Mouse (Mus musculus) neural tube, embryonic 10.5 days (tissue): ENCODE data around the gene Cyth2.

Experiments
- DNase-seq: peaks from one replicate; pipeline ENCODE4 v3.0.0-alpha.2; 2017; ENCODE audit warnings: low spot score; ENCODE audit errors: extremely low spot score

Cyth2 gene

GRCm38 (mm10) chr7:45813787-45814779 is at the start of gene Cyth2:
TSS of gene Cyth2 (minus strand) at chr7:45814581.
- DNase-seq: peak; percentile 100

- DNase-seq: no peak
Measured at GRCm38 (mm10) chr7:45862804-45863203, 48.4 kb upstream of the Cyth2 start.

GRCm38 (mm10) chr7:45859008-45859407 is 44.6 kb upstream of the Cyth2 start:
- no peak for DNase-seq

- DNase-seq: peak; percentile 55
Measured at GRCm38 (mm10) chr7:45856950-45857901, 42.8 kb upstream of the Cyth2 start.

GRCm38 (mm10) chr7:45853089-45853488 is 38.7 kb upstream of the Cyth2 start:
- DNase-seq: no peak

- DNase-seq: no peak
Measured at GRCm38 (mm10) chr7:45850661-45851060, 36.3 kb upstream of the Cyth2 start.

GRCm38 (mm10) chr7:45848447-45849027 is 34.2 kb upstream of the Cyth2 start:
- no peak for DNase-seq

GRCm38 (mm10) chr7:45842950-45843744 is 28.8 kb upstream of the Cyth2 start:
- DNase-seq: no peak

- DNase-seq: peak; percentile 41
Measured at GRCm38 (mm10) chr7:45833924-45834323, 19.5 kb upstream of the Cyth2 start.

- peak; percentile 52 for DNase-seq
Measured at GRCm38 (mm10) chr7:45833148-45833790, 18.9 kb upstream of the Cyth2 start.

GRCm38 (mm10) chr7:45832428-45832827 is 18.0 kb upstream of the Cyth2 start:
- peak; percentile 29 for DNase-seq

- DNase-seq: peak; percentile 24
Measured at GRCm38 (mm10) chr7:45831128-45831525, 16.7 kb upstream of the Cyth2 start.

- peak; percentile 91 for DNase-seq
Measured at GRCm38 (mm10) chr7:45830427-45831127, 16.2 kb upstream of the Cyth2 start, which contains the start of gene Grwd1. TSS of gene Grwd1 (minus strand) at chr7:45830944.

- no peak for DNase-seq
Measured at GRCm38 (mm10) chr7:45826631-45827030, 12.2 kb upstream of the Cyth2 start.

- DNase-seq: no peak
Measured at GRCm38 (mm10) chr7:45824598-45824997, 10.2 kb upstream of the Cyth2 start, which contains the start of gene Kcnj14. TSS of gene Kcnj14 (minus strand) at chr7:45824782.

- no peak for DNase-seq
Measured at GRCm38 (mm10) chr7:45820913-45821312, 6.5 kb upstream of the Cyth2 start.

- DNase-seq: no peak
Measured at GRCm38 (mm10) chr7:45819843-45820242, 5.5 kb upstream of the Cyth2 start.

GRCm38 (mm10) chr7:45815984-45816351 is 1.6 kb upstream of the Cyth2 start:
- no peak for DNase-seq

- no peak for DNase-seq
Measured at GRCm38 (mm10) chr7:45815323-45815983, 1.1 kb upstream of the Cyth2 start.
